Mouse (Mus musculus) neural tube, embryonic 11.5 days (tissue): ENCODE measurements at regions not wholly inside any gene's neighbourhood (a gene's known extent, or its start where the extent isn't known, plus 50 kb on each side); places are given as distances from the start of the nearest gene placed in this dataset.

ENCODE experiments used
- ATAC-seq: fragments of 200-750 bp; cut with Nextera tagmentation; 2 replicates; pipeline ENCODE4 v1.8.0; 2017; ENCODE audit warnings: moderate number of reproducible peaks, mild to moderate bottlenecking, moderate TSS enrichment, moderate library complexity; ENCODE audit not compliant: insufficient read depth, low FRiP score, low TSS enrichment
- DNase-seq: peaks from one replicate; pipeline ENCODE4 v3.0.0-alpha.2; 2015; ENCODE audit warnings: low spot score
- H3K27ac ChIP-seq: fragments of 300-500 bp; sonication (generic); 2 replicates; pipeline ENCODE4 v1.5.1; 2014; ENCODE audit warnings: low read depth, mild to moderate bottlenecking, low read length
- H3K27me3 ChIP-seq: fragments of 300-500 bp; sonication (generic); 2 replicates; pipeline ENCODE4 v1.6.1; 2014; ENCODE audit warnings: mild to moderate bottlenecking, low read length, mixed read lengths; ENCODE audit not compliant: control insufficient read depth, insufficient read depth
- H3K36me3 ChIP-seq: fragments of 300-500 bp; sonication (generic); 2 replicates; pipeline ENCODE4 v1.6.1; 2014; ENCODE audit warnings: mild to moderate bottlenecking, low read length, moderate library complexity, mixed read lengths; ENCODE audit not compliant: control insufficient read depth, insufficient read depth
- H3K4me1 ChIP-seq: fragments of 300-500 bp; sonication (generic); 2 replicates; pipeline ENCODE4 v1.6.1; 2014; ENCODE audit warnings: low read length, mixed read lengths; ENCODE audit not compliant: control insufficient read depth, insufficient read depth
- H3K4me2 ChIP-seq: fragments of 300-500 bp; sonication (generic); 2 replicates; pipeline ENCODE4 v1.6.1; 2014; ENCODE audit warnings: low read depth, mild to moderate bottlenecking, moderate library complexity
- H3K4me3 ChIP-seq: fragments of 300-500 bp; sonication (generic); 2 replicates; pipeline ENCODE4 v1.5.1; 2014; ENCODE audit warnings: low read depth, low read length
- H3K9ac ChIP-seq: fragments of 300-500 bp; sonication (generic); 2 replicates; pipeline ENCODE4 v1.6.1; 2014; ENCODE audit warnings: mild to moderate bottlenecking, low read length
- H3K9me3 ChIP-seq: fragments of 300-500 bp; sonication (generic); 2 replicates; pipeline ENCODE4 v1.6.1; 2016; ENCODE audit warnings: low read length; ENCODE audit not compliant: control insufficient read depth
- WGBS: fragments of 180-500 bp; shearing (Covaris S2); extraction: QIAGEN DNeasy Blood & Tissue Kit; methylation state at CpG from one replicate; pipeline ENCODE4 v1.1.7; 2014; 5-methylcytosine and 5-hydroxymethylcytosine counted together

DNA sequence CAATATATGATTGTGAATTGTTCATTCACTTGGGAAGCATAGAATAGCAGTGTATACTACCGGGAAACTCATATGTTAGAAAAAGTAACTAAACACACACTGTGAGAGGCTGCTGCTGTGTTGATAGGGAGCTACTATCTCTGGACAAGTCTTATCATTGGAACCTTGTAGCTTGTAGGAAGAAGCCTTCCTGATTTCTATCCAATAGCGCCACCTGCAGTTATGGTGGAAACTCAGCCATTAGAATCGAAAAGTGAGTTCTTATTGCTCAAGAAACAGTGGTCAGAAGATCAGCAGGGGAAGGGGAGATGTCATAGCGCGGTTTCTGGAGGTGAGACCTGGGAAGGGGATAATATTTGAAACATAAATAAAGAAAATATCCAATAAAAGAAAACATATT, 1245.1 kb upstream of the Cdh6 start:
- H3K4me2 ChIP-seq, result no peak overlapping the region
- no peaks in the 10 kb centered on the region for H3K4me1 ChIP-seq
- WGBS, result 44% methylated on average over 5 of the region's 5 CpGs
- H3K4me3 ChIP-seq, result no peak overlapping the region
- H3K9ac ChIP-seq, result no peak overlapping the region
- no peaks in the 10 kb centered on the region for H3K9me3 ChIP-seq
- H3K36me3 ChIP-seq, result no peaks in the 10 kb centered on the region
- no peak overlapping the region for H3K27ac ChIP-seq
- DNase-seq, result peak; percentile 20
- ATAC-seq, result no peak
- H3K27me3 ChIP-seq, result no peaks in the 10 kb centered on the region

- ATAC-seq (no peak), DNase-seq (no peak)
- H3K36me3 ChIP-seq, result no peaks in the 10 kb centered on the region
- H3K4me3 ChIP-seq, result no peak overlapping the region
- 79% methylated on average over 1 of the region's 1 CpGs for WGBS
- H3K4me2 ChIP-seq, result no peak overlapping the region
- H3K27ac ChIP-seq, result no peak overlapping the region
- no peak overlapping the region for H3K9ac ChIP-seq
- H3K4me1 ChIP-seq, result no peaks in the 10 kb centered on the region
- H3K9me3 ChIP-seq, result no peaks in the 10 kb centered on the region
- no peaks in the 10 kb centered on the region for H3K27me3 ChIP-seq
These were observed 1211.9 kb upstream of the Cdh6 start for GRCm38 (mm10) chr15:14385347-14385746.

GRCm38 (mm10) chr15:14378340-14378739, 1204.9 kb upstream of the Cdh6 start:
- ATAC-seq, result no peak
- no peaks in the 10 kb centered on the region for H3K27me3 ChIP-seq
- DNase-seq, result no peak
- no peak overlapping the region for H3K4me2 ChIP-seq
- H3K9me3 ChIP-seq, result no peaks in the 10 kb centered on the region
- no peak overlapping the region for H3K4me3 ChIP-seq
- H3K9ac ChIP-seq, result no peak overlapping the region
- no peaks in the 10 kb centered on the region for H3K36me3 ChIP-seq
- H3K4me1 ChIP-seq, result no peaks in the 10 kb centered on the region
- H3K27ac ChIP-seq, result no peak overlapping the region
